Mouse (Mus musculus): ENCODE data around the gene Ppp1r27. TPM values are rescaled to one million over a fixed set of nuclear protein-coding genes. Genes with fewer than 3 reads are reported as not detected.

Ppp1r27 gene
- polyA plus RNA-seq, 1 experiment from 2014 or later = not detected

DNA sequence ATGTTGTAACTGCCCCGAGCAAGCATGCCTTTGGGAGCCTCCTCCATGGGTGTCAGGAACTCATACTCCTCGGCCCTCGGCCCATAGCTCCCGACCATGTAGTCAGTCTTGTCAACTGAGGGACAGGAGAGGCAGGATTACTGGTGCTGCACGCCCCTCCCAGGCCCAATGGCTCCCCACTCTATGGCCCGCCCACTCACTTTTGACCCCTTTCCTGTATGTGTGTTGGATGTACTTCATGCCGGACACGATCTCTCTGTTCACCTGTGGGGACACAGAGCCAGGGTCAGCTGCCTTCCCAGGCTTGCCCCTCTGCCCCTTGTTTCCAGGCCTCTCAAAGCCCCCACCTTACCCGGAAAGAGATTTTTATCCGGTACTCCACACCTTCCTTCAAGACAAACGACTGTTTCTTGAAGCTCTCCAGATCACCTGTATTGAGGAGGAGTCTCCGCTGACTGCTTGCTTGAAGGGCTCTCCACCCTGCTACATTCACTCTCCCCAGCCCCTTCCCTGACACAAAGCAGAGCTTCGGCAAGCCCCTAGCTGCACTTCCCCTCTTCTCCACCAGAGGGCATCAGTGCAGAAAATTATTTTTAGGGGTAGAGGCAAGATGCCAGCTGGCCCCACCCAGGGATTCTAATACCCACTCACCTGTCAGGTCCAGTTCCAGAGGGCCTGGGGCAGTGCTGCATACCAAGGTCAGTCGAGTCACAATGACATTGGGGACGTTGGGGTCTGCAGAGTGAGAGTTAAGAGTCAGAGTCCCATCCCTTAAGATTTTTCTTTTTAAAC, 28.6 kb upstream of the Ppp1r27 start:
- H3K9ac ChIP-seq = peak overlapping the region; percentile 93
- ATAC-seq (ENCODE audit: insufficient read depth) (no peak), DNase-seq (peak; percentile 93)
- H3K27me3 ChIP-seq (ENCODE audit: insufficient read depth, low read length) = no peaks in the 10 kb centered on the region
- H3K4me1 ChIP-seq (ENCODE audit: insufficient read depth) = peaks cover 11% of the 10 kb centered on the region
- peak overlapping the region; percentile 94 for H3K4me3 ChIP-seq (ENCODE audit: low read depth, low read length)
- 0 out of 2 replicates have a peak overlapping the region, but pooled peaks have one; percentile 96 for H3K27ac ChIP-seq (ENCODE audit: low read depth)
- peaks cover 56% of the 10 kb centered on the region for H3K36me3 ChIP-seq (ENCODE audit: insufficient read depth)
- no peaks in the 10 kb centered on the region for H3K9me3 ChIP-seq (ENCODE audit: low read depth, low read length)
- WGBS = 50% methylated on average over 15 of the region's 15 CpGs
- TF ChIP-seq CTCF (IDR thresholded peaks at IDR 0.05; ENCODE audit: low read depth) = peak; percentile 94
- H3K4me2 ChIP-seq = peak overlapping the region; percentile 95

GRCm38 (mm10) chr11:120578694-120579243, 27.8 kb upstream of the Ppp1r27 start:
- Histone ChIP-seq H3K27me3 (ENCODE audit: insufficient read depth, low read length) (no peaks in the 10 kb centered on the region), H3K27ac (ENCODE audit: low read depth) (no peak overlapping the region), H3K4me1 (ENCODE audit: insufficient read depth) (peaks cover 13% of the 10 kb centered on the region), H3K4me2 (no peak overlapping the region), H3K9me3 (ENCODE audit: low read depth, low read length) (no peaks in the 10 kb centered on the region), H3K9ac (0 out of 2 replicates have a peak overlapping the region, but pooled peaks have one; percentile 23), H3K4me3 (ENCODE audit: low read depth, low read length) (0 out of 2 replicates have a peak overlapping the region, but pooled peaks have one; percentile 94), H3K36me3 (ENCODE audit: insufficient read depth) (peaks cover 49% of the 10 kb centered on the region)
- 68% methylated on average over 11 of the region's 11 CpGs for WGBS
- DNase-seq = no peak
- no peak for TF ChIP-seq CTCF (IDR thresholded peaks at IDR 0.05; ENCODE audit: low read depth)
- no peak for ATAC-seq (ENCODE audit: insufficient read depth)

- Histone ChIP-seq H3K4me2 (no peak overlapping the region), H3K27me3 (ENCODE audit: insufficient read depth, low read length) (no peaks in the 10 kb centered on the region), H3K4me1 (ENCODE audit: insufficient read depth) (peaks cover 13% of the 10 kb centered on the region), H3K36me3 (ENCODE audit: insufficient read depth) (peaks cover 43% of the 10 kb centered on the region), H3K9ac (0 out of 2 replicates have a peak overlapping the region, but pooled peaks have one; percentile 23), H3K27ac (ENCODE audit: low read depth) (no peak overlapping the region), H3K4me3 (ENCODE audit: low read depth, low read length) (no peak overlapping the region), H3K9me3 (ENCODE audit: low read depth, low read length) (no peaks in the 10 kb centered on the region)
- ATAC-seq (ENCODE audit: insufficient read depth) (no peak), DNase-seq (no peak)
- 81% methylated on average over 10 of the region's 10 CpGs for WGBS
- no peak for TF ChIP-seq CTCF (IDR thresholded peaks at IDR 0.05; ENCODE audit: low read depth)
These were observed 27.2 kb upstream of the Ppp1r27 start for GRCm38 (mm10) chr11:120578024-120578693.

- Histone ChIP-seq H3K4me3 (ENCODE audit: low read depth, low read length) (peak overlapping the region; percentile 4; the same call in 1 of the 2 replicates), H3K9ac (no peak overlapping the region), H3K27ac (ENCODE audit: low read depth) (no peak overlapping the region), H3K36me3 (ENCODE audit: insufficient read depth) (peaks cover 37% of the 10 kb centered on the region), H3K9me3 (ENCODE audit: low read depth, low read length) (no peaks in the 10 kb centered on the region), H3K4me2 (no peak overlapping the region), H3K4me1 (ENCODE audit: insufficient read depth) (peaks cover 13% of the 10 kb centered on the region), H3K27me3 (ENCODE audit: insufficient read depth, low read length) (no peaks in the 10 kb centered on the region)
- TF ChIP-seq CTCF (IDR thresholded peaks at IDR 0.05; ENCODE audit: low read depth) = peak; percentile 56
- WGBS = 80% methylated on average over 7 of the region's 7 CpGs
- DNase-seq (peak; percentile 49), ATAC-seq (ENCODE audit: insufficient read depth) (no peak)
These were observed 26.5 kb upstream of the Ppp1r27 start for GRCm38 (mm10) chr11:120577211-120578023.

- TF ChIP-seq CTCF (IDR thresholded peaks at IDR 0.05; ENCODE audit: low read depth) = no peak
- Histone ChIP-seq H3K4me1 (ENCODE audit: insufficient read depth) (peaks cover 8% of the 10 kb centered on the region; the same call in 1 of the 2 replicates), H3K36me3 (ENCODE audit: insufficient read depth) (peaks cover 37% of the 10 kb centered on the region), H3K27ac (ENCODE audit: low read depth) (no peak overlapping the region), H3K9ac (no peak overlapping the region), H3K4me2 (no peak overlapping the region), H3K27me3 (ENCODE audit: insufficient read depth, low read length) (no peaks in the 10 kb centered on the region), H3K9me3 (ENCODE audit: low read depth, low read length) (no peaks in the 10 kb centered on the region), H3K4me3 (ENCODE audit: low read depth, low read length) (no peak overlapping the region)
- DNase-seq = no peak
- no peak for ATAC-seq (ENCODE audit: insufficient read depth)
- WGBS = 77% methylated on average over 3 of the region's 3 CpGs
These were observed 25.5 kb upstream of the Ppp1r27 start for GRCm38 (mm10) chr11:120576365-120576981.

DNA sequence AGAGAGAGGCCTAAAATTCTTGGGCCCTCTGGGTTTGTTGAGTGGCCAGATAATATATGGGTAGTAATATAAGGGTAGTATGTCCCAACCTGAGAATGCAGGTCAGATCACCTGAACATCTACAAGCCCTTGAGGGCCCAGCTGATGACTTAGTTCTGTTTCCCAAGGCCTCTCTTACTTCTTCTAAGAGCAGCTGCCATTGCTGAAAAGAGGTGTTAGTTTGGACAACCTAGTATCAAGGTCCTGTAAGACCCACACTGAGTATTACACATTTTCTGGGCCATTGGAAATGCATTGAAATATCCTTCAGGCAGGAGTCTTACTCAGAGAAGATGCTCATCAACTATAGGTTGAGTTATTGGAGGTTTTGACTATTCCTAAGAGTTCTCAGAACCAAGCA, 25.0 kb upstream of the Ppp1r27 start:
- H3K27me3 ChIP-seq (ENCODE audit: insufficient read depth, low read length) = no peaks in the 10 kb centered on the region
- H3K9ac ChIP-seq = no peak overlapping the region
- TF ChIP-seq CTCF (IDR thresholded peaks at IDR 0.05; ENCODE audit: low read depth) = no peak
- no peak overlapping the region for H3K4me2 ChIP-seq
- ATAC-seq (ENCODE audit: insufficient read depth) (no peak), DNase-seq (no peak)
- peaks cover 43% of the 10 kb centered on the region for H3K36me3 ChIP-seq (ENCODE audit: insufficient read depth)
- no peak overlapping the region for H3K4me3 ChIP-seq (ENCODE audit: low read depth, low read length)
- H3K27ac ChIP-seq (ENCODE audit: low read depth) = no peak overlapping the region
- peaks cover 13% of the 10 kb centered on the region; the same call in 1 of the 2 replicates for H3K4me1 ChIP-seq (ENCODE audit: insufficient read depth)
- no peaks in the 10 kb centered on the region for H3K9me3 ChIP-seq (ENCODE audit: low read depth, low read length)
